Mouse (Mus musculus) midbrain, embryonic 10.5 days (tissue): ENCODE measurements at regions not wholly inside any gene's neighbourhood (a gene's known extent, or its start where the extent isn't known, plus 50 kb on each side); places are given as distances from the start of the nearest gene placed in this dataset.
A peak's percentile ranks its signal among the peaks of the same experiment; 100 is the strongest.
"Not testable (repeated sequence)": the region's sequence is repeated elsewhere in the genome, so short reads cannot be mapped to it uniquely, and the experiment has no call there.

Experiments used
- DNase-seq: peaks from one replicate; pipeline ENCODE4 v3.0.0-alpha.2; 2017; ENCODE audit warnings: low spot score
- H3K27ac ChIP-seq: fragments of 300-500 bp; sonication (generic); replicated peaks from 2 replicates; pipeline ENCODE4 v1.5.1; 2016; ENCODE audit warnings: mild to moderate bottlenecking
- H3K27me3 ChIP-seq: fragments of 300-500 bp; sonication (generic); 2 replicates; pipeline ENCODE4 v1.6.1; 2016; ENCODE audit warnings: low read depth, mild to moderate bottlenecking; ENCODE audit not compliant: poor library complexity, severe bottlenecking
- H3K36me3 ChIP-seq: fragments of 300-500 bp; sonication (generic); 2 replicates; pipeline ENCODE4 v1.6.1; 2016; ENCODE audit warnings: mild to moderate bottlenecking, moderate library complexity
- H3K4me1 ChIP-seq: fragments of 300-500 bp; sonication (generic); 2 replicates; pipeline ENCODE4 v1.6.1; 2016
- H3K4me3 ChIP-seq: fragments of 300-500 bp; sonication (generic); 2 replicates; pipeline ENCODE4 v1.5.1; 2016; ENCODE audit warnings: mild to moderate bottlenecking, moderate library complexity
- H3K9me3 ChIP-seq: fragments of 300-500 bp; sonication (generic); replicated peaks from 2 replicates; pipeline ENCODE4 v1.6.1; 2016; ENCODE audit warnings: mild to moderate bottlenecking
- WGBS: fragments of 180-500 bp; shearing (Covaris S2); methylation state at CpG from one replicate; pipeline ENCODE4 v1.1.7; 2016; 5-methylcytosine and 5-hydroxymethylcytosine counted together

DNA sequence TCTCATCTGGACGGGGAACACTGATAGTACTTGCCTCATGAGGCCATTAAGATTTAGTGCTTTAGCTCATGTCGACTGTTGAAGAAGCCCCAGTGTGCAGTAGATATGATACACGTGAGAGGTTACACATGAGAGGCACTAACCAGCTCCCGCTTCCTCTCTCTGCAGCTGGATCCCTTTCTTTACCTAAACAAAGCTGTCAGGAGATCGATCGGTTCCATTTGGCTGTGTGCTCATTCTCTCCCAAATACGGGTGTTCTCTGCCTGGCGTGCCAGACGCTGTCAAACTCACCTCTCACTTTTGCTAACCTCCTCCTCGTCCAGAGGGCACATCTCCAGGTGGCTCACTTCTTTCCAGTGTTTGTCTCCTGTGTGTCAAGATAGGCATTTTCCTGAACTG lies 139.3 kb upstream of the Smlr1 start:
- 82% methylated on average over 10 of the region's 10 CpGs for WGBS
- H3K36me3 ChIP-seq: no peaks in the 10 kb centered on the region
- H3K4me1 ChIP-seq: peaks cover 8% of the 10 kb centered on the region
- no peak overlapping the region for H3K27ac ChIP-seq
- H3K27me3 ChIP-seq: no peaks in the 10 kb centered on the region
- no peaks in the 10 kb centered on the region for H3K9me3 ChIP-seq
- no peak for DNase-seq
- no peak overlapping the region for H3K4me3 ChIP-seq

DNA sequence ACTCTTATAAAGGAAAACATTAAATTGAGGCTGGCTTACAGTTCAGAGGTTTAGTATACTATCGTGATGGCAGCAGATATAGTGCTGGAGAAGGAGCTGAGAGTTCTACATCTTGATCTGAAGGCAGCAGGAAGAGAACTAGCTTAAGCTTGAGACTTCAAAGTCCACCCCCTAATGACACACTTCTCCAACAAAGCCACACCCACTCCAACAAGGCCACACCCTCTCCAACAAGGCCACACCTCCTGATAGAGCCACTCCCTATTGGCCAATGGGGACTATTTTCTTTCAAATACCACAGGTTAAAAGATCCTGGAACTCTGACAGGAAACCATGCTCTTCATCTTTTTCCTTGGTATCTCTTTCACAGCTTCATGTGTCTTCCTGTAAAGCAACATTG lies 134.0 kb upstream of the Smlr1 start:
- no peaks in the 10 kb centered on the region for H3K4me1 ChIP-seq
- H3K27me3 ChIP-seq: no peaks in the 10 kb centered on the region
- no peak overlapping the region for H3K27ac ChIP-seq
- H3K4me3 ChIP-seq: no peak overlapping the region
- no peaks in the 10 kb centered on the region for H3K9me3 ChIP-seq
- 92% methylated on average over 1 of the region's 1 CpGs for WGBS
- no peaks in the 10 kb centered on the region for H3K36me3 ChIP-seq
- no peak for DNase-seq

DNA sequence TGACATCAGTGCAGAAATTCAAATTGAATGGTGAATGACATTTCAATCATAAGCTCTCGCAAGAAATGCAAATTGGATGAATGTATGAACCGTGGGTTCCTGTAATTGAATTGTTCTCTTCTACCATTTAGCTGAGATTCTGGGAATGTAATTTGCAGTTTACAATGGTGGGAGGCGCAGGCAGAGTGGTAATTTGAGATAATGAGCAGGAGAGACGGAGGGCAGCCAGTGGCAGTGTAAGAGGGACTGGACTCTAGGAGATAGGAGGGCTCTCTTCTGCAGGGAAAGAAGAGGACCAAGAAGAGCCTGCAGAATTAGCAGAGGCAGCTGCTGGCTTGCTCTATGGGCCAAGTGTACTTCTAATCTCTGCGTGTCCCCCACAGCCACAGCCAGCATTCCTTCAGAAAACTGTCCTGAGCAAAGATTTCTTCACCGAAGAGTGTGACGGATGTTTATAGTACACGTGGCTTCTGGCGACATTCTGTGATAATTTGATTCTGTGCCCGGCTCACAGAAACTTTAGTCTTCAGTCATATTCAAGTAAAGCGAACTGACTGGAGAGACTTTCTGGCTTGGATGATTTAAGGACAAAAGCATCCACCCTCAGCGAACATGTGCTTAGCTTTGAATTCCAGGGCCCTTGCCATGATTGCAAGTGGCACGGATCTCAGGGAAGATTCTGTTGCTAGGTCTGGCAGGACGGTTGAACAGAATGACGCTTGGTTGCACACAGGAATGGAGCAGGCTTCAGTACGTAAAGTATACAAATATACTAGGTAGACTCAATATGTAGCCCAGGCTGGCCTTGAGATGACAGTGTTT lies 116.9 kb upstream of the Smlr1 start:
- 86% methylated on average over 16 of the region's 16 CpGs for WGBS
- no peaks in the 10 kb centered on the region for H3K4me1 ChIP-seq
- no peak for DNase-seq
- no peak overlapping the region for H3K4me3 ChIP-seq
- H3K27ac ChIP-seq: no peak overlapping the region
- H3K9me3 ChIP-seq: no peaks in the 10 kb centered on the region
- H3K36me3 ChIP-seq: no peaks in the 10 kb centered on the region
- no peaks in the 10 kb centered on the region for H3K27me3 ChIP-seq

DNA sequence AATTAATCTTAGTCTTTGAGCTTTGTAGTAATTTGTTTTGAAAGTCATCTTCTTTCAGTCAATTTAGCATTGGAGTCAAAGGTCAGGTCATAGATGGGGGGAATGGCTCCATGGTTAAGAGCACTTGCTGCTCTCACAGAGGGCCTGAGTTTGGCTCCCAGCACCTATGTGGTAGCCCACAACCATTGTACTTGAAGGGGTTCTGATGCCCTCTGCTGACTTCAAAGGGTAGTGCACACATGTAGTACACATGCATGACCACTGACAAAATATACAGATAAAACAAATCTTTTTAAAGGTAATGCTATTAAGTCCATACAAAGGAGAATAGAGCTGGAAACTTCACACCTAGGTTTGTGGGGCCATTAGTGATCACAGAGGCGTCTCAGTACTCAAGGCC lies 111.7 kb upstream of the Smlr1 start:
- no peak for DNase-seq
- Histone ChIP-seq H3K27ac (no peak overlapping the region), H3K9me3 (no peaks in the 10 kb centered on the region), H3K36me3 (no peaks in the 10 kb centered on the region), H3K4me1 (no peaks in the 10 kb centered on the region), H3K4me3 (no peak overlapping the region), H3K27me3 (no peaks in the 10 kb centered on the region)
- 83% methylated on average over 1 of the region's 1 CpGs for WGBS

DNA sequence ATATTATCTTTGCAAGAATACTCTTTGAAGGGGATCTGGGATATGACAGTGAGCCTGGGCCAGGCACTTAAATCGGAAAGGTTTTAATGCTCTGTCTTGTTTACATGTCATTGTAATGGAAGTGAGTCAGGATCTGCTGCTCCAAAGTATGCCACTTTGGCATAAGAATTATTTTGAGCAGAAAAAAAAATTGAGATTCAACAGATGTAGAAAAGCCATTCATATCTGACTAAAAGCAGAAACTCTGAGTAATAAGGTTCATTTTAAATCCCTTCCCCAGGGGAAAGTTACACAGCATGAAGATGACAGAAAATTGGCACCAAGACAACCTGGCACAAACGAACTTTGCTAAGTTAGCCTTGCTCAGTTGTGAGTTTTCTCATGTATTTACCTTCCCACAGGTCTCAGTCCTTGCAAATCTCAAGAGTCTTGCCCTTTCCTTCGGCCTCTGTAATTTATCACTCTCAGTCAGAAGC lies 107.5 kb upstream of the Smlr1 start:
- H3K9me3 ChIP-seq: no peaks in the 10 kb centered on the region
- H3K27ac ChIP-seq: no peak overlapping the region
- no peaks in the 10 kb centered on the region for H3K4me1 ChIP-seq
- no peak overlapping the region for H3K4me3 ChIP-seq
- no peaks in the 10 kb centered on the region for H3K27me3 ChIP-seq
- 73% methylated on average over 3 of the region's 3 CpGs for WGBS
- H3K36me3 ChIP-seq: no peaks in the 10 kb centered on the region
- no peak for DNase-seq

DNA sequence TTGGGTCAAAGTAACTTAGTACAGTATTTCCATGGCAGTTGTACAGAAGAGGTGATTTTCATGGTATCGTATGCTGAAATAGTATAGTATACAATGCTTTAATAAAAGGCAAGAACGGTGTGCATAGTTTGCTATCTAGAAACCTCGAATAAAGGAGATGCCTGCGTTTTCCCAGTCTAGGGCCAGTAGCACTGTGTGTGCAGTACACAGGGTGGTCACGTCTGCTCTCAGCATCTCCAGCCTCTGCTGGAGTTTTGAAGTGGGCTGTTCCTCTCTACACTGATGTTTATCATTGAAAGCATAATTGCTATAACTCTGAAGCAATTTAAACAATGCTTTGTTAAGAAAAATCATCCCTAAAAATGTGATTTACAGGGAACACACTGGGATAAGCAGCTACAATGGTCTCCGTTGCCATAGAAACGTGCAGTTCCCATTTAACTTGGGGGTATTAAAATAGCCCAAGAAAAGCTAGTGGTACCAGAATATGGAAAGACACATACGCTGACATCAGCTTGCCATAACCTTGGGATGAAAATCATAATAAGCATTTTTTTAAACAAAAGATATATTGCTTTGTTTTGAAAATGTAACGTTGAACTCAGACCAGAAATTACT lies 106.1 kb upstream of the Smlr1 start:
- Histone ChIP-seq H3K27me3 (no peaks in the 10 kb centered on the region), H3K36me3 (no peaks in the 10 kb centered on the region), H3K9me3 (no peaks in the 10 kb centered on the region), H3K27ac (no peak overlapping the region), H3K4me1 (no peaks in the 10 kb centered on the region), H3K4me3 (no peak overlapping the region)
- no peak for DNase-seq
- WGBS: 92% methylated on average over 9 of the region's 9 CpGs

DNA sequence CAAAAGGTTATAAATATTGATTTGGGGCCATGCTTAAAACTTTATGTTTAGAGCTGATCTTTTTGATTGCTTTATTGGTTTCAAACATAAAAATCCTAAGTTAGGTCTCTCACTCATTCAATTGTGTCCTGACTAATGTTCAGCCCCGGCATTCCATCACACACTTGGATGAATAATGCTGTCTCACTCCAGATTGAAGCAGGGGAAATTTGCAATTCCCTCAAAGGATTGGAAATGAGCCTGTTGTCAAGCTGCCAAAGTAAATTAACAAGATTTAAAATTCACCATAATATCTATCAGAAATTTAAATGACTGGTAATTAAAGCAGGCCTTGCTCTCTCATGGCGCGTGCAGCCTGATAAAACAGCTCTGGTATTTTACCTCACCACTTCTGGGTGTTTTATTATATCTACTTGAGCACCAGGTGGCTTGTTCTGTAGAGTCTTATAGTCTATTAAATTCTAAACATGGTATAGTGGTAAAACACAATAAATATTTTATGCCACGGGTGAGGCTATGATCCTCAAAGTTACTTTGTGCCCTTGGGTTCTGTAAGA lies 97.1 kb upstream of the Smlr1 start:
- Histone ChIP-seq H3K4me1 (no peaks in the 10 kb centered on the region), H3K9me3 (no peaks in the 10 kb centered on the region), H3K27ac (no peak overlapping the region), H3K4me3 (no peak overlapping the region), H3K36me3 (no peaks in the 10 kb centered on the region), H3K27me3 (no peaks in the 10 kb centered on the region)
- DNase-seq: no peak
- 87% methylated on average over 4 of the region's 4 CpGs for WGBS

DNA sequence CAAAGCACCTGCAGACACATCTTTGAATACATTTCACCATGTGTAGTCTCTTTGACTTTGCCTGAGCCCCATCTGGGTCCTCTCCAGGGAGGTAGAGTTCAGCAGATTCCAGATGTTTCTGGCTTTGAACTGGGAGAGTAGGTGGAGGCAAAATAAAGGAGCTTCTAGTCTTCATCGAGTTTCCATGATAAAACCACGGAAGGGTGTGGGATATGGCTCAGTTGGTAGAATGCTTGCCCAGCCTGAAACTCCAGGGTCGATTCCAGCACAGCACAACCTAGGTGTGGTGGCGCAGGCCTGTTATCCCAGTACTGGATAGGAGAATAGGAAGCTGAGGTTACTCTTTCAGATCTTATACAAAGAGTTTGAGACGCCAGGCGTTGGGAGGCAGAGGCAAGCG lies 96.2 kb upstream of the Smlr1 start:
- H3K4me1 ChIP-seq: no peaks in the 10 kb centered on the region
- WGBS: 85% methylated on average over 7 of the region's 7 CpGs
- no peaks in the 10 kb centered on the region for H3K27me3 ChIP-seq
- no peak overlapping the region for H3K4me3 ChIP-seq
- DNase-seq: no peak
- no peaks in the 10 kb centered on the region for H3K9me3 ChIP-seq
- no peaks in the 10 kb centered on the region for H3K36me3 ChIP-seq
- no peak overlapping the region for H3K27ac ChIP-seq

DNA sequence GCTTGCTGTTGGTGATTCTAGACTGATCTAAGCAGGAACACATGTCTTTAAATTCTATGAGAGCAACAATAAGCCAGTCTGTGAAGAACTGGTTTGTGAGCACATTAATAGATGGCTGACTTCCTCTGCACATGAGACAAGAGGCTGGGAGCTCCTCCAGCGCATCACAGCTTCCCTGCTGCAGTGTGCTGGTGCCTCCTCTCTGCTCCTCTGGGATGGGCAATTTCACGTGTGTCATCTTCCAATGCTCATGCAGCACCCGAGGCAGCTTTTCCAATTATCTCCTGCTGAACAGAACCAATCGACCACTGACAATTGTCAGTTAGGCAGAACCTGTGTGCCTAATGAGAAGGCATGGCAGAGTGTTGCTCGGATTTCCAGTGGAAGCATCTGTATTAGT lies 86.5 kb upstream of the Smlr1 start:
- H3K27ac ChIP-seq: no peak overlapping the region
- H3K4me1 ChIP-seq: peaks cover 23% of the 10 kb centered on the region
- DNase-seq: no peak
- H3K9me3 ChIP-seq: no peaks in the 10 kb centered on the region
- no peaks in the 10 kb centered on the region for H3K36me3 ChIP-seq
- no peaks in the 10 kb centered on the region for H3K27me3 ChIP-seq
- WGBS: 79% methylated on average over 5 of the region's 5 CpGs
- H3K4me3 ChIP-seq: no peak overlapping the region

DNA sequence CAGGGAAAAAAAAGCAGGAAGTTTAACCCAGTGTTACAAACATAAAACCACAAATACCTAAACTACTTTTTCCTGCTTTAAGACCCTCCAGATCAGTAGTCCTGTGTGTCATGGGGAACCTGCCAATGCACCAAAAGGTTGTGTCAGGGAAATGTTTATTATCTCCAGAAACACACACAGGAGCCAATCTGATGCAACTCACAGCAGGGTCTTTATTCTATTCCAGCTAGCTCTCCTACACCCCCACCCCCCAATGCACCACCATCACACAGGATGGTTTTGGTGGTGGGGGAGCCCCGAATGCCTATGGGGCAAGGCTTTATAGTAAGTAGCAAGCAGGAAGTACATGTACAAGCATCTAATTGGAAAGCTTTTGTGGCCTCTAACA lies 85.7 kb upstream of the Smlr1 start:
- H3K4me1 ChIP-seq: peaks cover 23% of the 10 kb centered on the region
- H3K4me3 ChIP-seq, H3K36me3 ChIP-seq, H3K9me3 ChIP-seq, H3K27me3 ChIP-seq: not testable (repeated sequence)
- peak; percentile 16 for DNase-seq
- H3K27ac ChIP-seq: peak overlapping the region; percentile 64
- 67% methylated on average over 1 of the region's 1 CpGs for WGBS

DNA sequence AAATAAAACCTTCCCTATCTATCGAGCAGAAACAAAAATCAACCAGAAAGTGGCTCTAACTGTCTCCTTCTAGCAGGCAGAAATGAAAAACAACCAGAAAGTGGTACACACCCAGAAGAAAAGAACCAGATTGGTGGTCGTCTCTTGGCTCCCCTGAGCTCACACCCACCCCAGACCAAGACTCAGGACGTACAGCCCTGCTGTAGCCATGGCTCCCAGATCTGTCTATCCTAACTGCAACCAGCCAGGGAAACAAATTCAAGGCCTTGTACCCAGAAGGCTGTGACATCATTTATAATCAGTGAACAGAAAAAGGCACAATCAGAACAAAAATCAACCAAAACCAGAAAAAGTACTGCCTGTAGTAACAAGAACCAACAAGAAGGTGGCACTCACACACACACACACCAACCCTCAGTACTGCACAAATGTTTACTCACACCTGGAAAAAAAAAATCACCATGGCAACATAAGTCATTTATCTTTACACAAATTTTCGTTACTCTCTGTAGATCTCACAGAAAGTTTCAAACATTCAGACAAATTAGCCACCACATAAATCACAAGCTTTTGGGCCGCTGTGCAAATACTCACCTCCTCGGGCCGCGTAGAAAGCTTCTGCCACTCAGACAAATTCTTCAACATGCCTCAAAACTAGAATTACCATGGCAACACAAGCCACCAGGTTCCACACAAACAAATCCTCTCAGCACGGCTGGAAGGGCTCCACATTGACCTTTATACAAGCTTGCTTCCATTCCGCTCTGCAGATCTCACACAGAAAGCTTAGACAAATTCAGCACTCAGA lies 85.1 kb upstream of the Smlr1 start:
- DNase-seq: peak; percentile 49
- no peaks in the 10 kb centered on the region for H3K9me3 ChIP-seq
- H3K36me3 ChIP-seq: no peaks in the 10 kb centered on the region
- H3K4me1 ChIP-seq: peaks cover 23% of the 10 kb centered on the region
- 44% methylated on average over 10 of the region's 10 CpGs for WGBS
- H3K27me3 ChIP-seq: no peaks in the 10 kb centered on the region
- no peak overlapping the region for H3K4me3 ChIP-seq
- peak overlapping the region; percentile 64 for H3K27ac ChIP-seq

DNA sequence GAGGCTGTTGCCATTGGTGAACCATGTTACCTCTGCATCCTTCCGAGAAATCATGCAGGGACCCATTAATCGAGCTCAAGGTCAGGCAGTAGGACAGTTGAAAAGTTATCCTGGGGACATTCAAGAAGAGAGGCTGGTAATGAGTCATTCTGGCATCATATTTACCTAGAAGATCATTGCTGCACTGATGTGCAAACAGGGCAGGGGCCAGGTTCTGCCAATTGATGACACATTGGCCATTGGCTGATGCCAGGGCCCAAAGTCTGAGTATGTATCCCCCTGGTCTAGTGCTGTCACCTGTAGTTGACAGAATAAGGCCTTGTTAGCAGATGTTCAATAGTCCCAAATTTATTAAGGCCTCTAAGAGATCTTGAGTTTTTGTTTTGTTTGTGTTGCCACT lies 83.6 kb upstream of the Smlr1 start:
- no peak for DNase-seq
- Histone ChIP-seq H3K27ac (no peak overlapping the region), H3K4me1 (peaks cover 23% of the 10 kb centered on the region), H3K4me3 (no peak overlapping the region), H3K36me3 (no peaks in the 10 kb centered on the region), H3K27me3 (no peaks in the 10 kb centered on the region), H3K9me3 (0 out of 2 replicates have a peak, but pooled peaks cover 7% of the 10 kb centered on the region)
- WGBS: 95% methylated on average over 2 of the region's 2 CpGs
